Mouse (Mus musculus): ENCODE measurements around the gene Il6st. TPM values are rescaled to one million over a fixed set of nuclear protein-coding genes. Genes with fewer than 3 reads are reported as not detected.

Gene Il6st
- total and polyA plus RNA-seq, 2 experiments from 2014 or later, result 20.2 to 37.4 TPM

GRCm38 (mm10) chr13:112492285-112492678 is 28.4 kb downstream of the Il6st start:
- 85% methylated on average over 1 of the region's 1 CpGs for WGBS

GRCm38 (mm10) chr13:112494590-112494989 is 30.7 kb downstream of the Il6st start:
- H3K4me3 ChIP-seq (ENCODE audit: low read length), result no peak overlapping the region
- no peaks in the 10 kb centered on the region for H3K27me3 ChIP-seq (ENCODE audit: insufficient read depth, low read length)
- no peak overlapping the region for H3K4me2 ChIP-seq (ENCODE audit: low read depth, low read length)
- H3K4me1 ChIP-seq (ENCODE audit: insufficient read depth, low read length), result no peaks in the 10 kb centered on the region
- no peak overlapping the region for H3K27ac ChIP-seq
- WGBS, result 96% methylated on average over 12 of the region's 12 CpGs
- no peak for DNase-seq (ENCODE audit: low spot score)
- peaks cover 39% of the 10 kb centered on the region for H3K36me3 ChIP-seq (ENCODE audit: insufficient read depth, low read length)
- H3K9me3 ChIP-seq (ENCODE audit: low read length), result no peaks in the 10 kb centered on the region
- H3K9ac ChIP-seq (replicated peaks; ENCODE audit: low read length), result no peak overlapping the region
- no peak for ATAC-seq
- no peak for TF ChIP-seq CTCF (IDR thresholded peaks at IDR 0.05; ENCODE audit: low read depth)

More at GRCm38 (mm10) chr13:112492285-112492678, 28.4 kb downstream of the Il6st start:
- Histone ChIP-seq H3K27me3 (ENCODE audit: insufficient read depth, low read length) (no peaks in the 10 kb centered on the region), H3K36me3 (ENCODE audit: insufficient read depth, low read length) (peaks cover 21% of the 10 kb centered on the region; the same call in 1 of the 2 replicates), H3K4me2 (ENCODE audit: low read depth, low read length) (no peak overlapping the region), H3K4me1 (ENCODE audit: insufficient read depth, low read length) (no peaks in the 10 kb centered on the region), H3K9ac (replicated peaks; ENCODE audit: low read length) (no peak overlapping the region), H3K4me3 (ENCODE audit: low read length) (no peak overlapping the region), H3K9me3 (ENCODE audit: low read length) (no peaks in the 10 kb centered on the region), H3K27ac (no peak overlapping the region)
- DNase-seq (ENCODE audit: low spot score) (no peak), ATAC-seq (no peak)
- no peak for TF ChIP-seq CTCF (IDR thresholded peaks at IDR 0.05; ENCODE audit: low read depth)

GRCm38 (mm10) chr13:112500027-112500426 is 36.2 kb downstream of the Il6st start:
- Histone ChIP-seq H3K4me1 (ENCODE audit: insufficient read depth, low read length) (no peaks in the 10 kb centered on the region), H3K27ac (no peak overlapping the region), H3K36me3 (ENCODE audit: insufficient read depth, low read length) (peaks cover 64% of the 10 kb centered on the region), H3K27me3 (ENCODE audit: insufficient read depth, low read length) (no peaks in the 10 kb centered on the region), H3K9me3 (ENCODE audit: low read length) (no peaks in the 10 kb centered on the region), H3K4me2 (ENCODE audit: low read depth, low read length) (no peak overlapping the region), H3K9ac (replicated peaks; ENCODE audit: low read length) (no peak overlapping the region), H3K4me3 (ENCODE audit: low read length) (no peak overlapping the region)
- WGBS, result 96% methylated on average over 4 of the region's 4 CpGs
- DNase-seq (ENCODE audit: low spot score) (no peak), ATAC-seq (no peak)
- TF ChIP-seq CTCF (IDR thresholded peaks at IDR 0.05; ENCODE audit: low read depth), result no peak

- no peak overlapping the region for H3K9ac ChIP-seq (replicated peaks; ENCODE audit: low read length)
- no peaks in the 10 kb centered on the region for H3K9me3 ChIP-seq (ENCODE audit: low read length)
- no peak overlapping the region for H3K4me3 ChIP-seq (ENCODE audit: low read length)
- peaks cover 64% of the 10 kb centered on the region for H3K36me3 ChIP-seq (ENCODE audit: insufficient read depth, low read length)
- no peaks in the 10 kb centered on the region for H3K27me3 ChIP-seq (ENCODE audit: insufficient read depth, low read length)
- TF ChIP-seq CTCF (IDR thresholded peaks at IDR 0.05; ENCODE audit: low read depth), result no peak
- ATAC-seq (no peak), DNase-seq (ENCODE audit: low spot score) (no peak)
- no peak overlapping the region for H3K27ac ChIP-seq
- no peaks in the 10 kb centered on the region for H3K4me1 ChIP-seq (ENCODE audit: insufficient read depth, low read length)
- H3K4me2 ChIP-seq (ENCODE audit: low read depth, low read length), result no peak overlapping the region
- 91% methylated on average over 9 of the region's 9 CpGs for WGBS
Observed at GRCm38 (mm10) chr13:112500466-112500865, 36.6 kb downstream of the Il6st start.

- no peak overlapping the region for H3K4me3 ChIP-seq (ENCODE audit: low read length)
- H3K4me1 ChIP-seq (ENCODE audit: insufficient read depth, low read length), result no peaks in the 10 kb centered on the region
- no peak overlapping the region for H3K9ac ChIP-seq (replicated peaks; ENCODE audit: low read length)
- TF ChIP-seq CTCF (IDR thresholded peaks at IDR 0.05; ENCODE audit: low read depth), result no peak
- peaks cover 56% of the 10 kb centered on the region for H3K36me3 ChIP-seq (ENCODE audit: insufficient read depth, low read length)
- DNase-seq (ENCODE audit: low spot score) (no peak), ATAC-seq (no peak)
- H3K4me2 ChIP-seq (ENCODE audit: low read depth, low read length), result no peak overlapping the region
- no peaks in the 10 kb centered on the region for H3K9me3 ChIP-seq (ENCODE audit: low read length)
- H3K27me3 ChIP-seq (ENCODE audit: insufficient read depth, low read length), result no peaks in the 10 kb centered on the region
- 98% methylated on average over 13 of the region's 13 CpGs for WGBS
- no peak overlapping the region for H3K27ac ChIP-seq
Observed at GRCm38 (mm10) chr13:112503846-112504245, 40.0 kb downstream of the Il6st start.

GRCm38 (mm10) chr13:112505436-112505835 is 41.6 kb downstream of the Il6st start:
- Histone ChIP-seq H3K27me3 (ENCODE audit: insufficient read depth, low read length) (no peaks in the 10 kb centered on the region), H3K4me1 (ENCODE audit: insufficient read depth, low read length) (no peaks in the 10 kb centered on the region), H3K4me3 (ENCODE audit: low read length) (no peak overlapping the region), H3K4me2 (ENCODE audit: low read depth, low read length) (no peak overlapping the region), H3K27ac (no peak overlapping the region), H3K9ac (replicated peaks; ENCODE audit: low read length) (no peak overlapping the region), H3K9me3 (ENCODE audit: low read length) (no peaks in the 10 kb centered on the region), H3K36me3 (ENCODE audit: insufficient read depth, low read length) (peaks cover 44% of the 10 kb centered on the region)
- no peak for DNase-seq (ENCODE audit: low spot score)
- WGBS, result 95% methylated on average over 6 of the region's 6 CpGs
- TF ChIP-seq CTCF (IDR thresholded peaks at IDR 0.05; ENCODE audit: low read depth), result no peak
- no peak for ATAC-seq

GRCm38 (mm10) chr13:112506766-112507165 is 42.9 kb downstream of the Il6st start:
- DNase-seq (ENCODE audit: low spot score), result peak; percentile 18
- H3K4me2 ChIP-seq (ENCODE audit: low read depth, low read length), result no peak overlapping the region
- no peak overlapping the region for H3K27ac ChIP-seq
- H3K9me3 ChIP-seq (ENCODE audit: low read length), result no peaks in the 10 kb centered on the region
- WGBS, result 73% methylated on average over 13 of the region's 13 CpGs
- H3K27me3 ChIP-seq (ENCODE audit: insufficient read depth, low read length), result no peaks in the 10 kb centered on the region
- no peak overlapping the region for H3K4me3 ChIP-seq (ENCODE audit: low read length)
- no peak for ATAC-seq
- H3K9ac ChIP-seq (replicated peaks; ENCODE audit: low read length), result no peak overlapping the region
- TF ChIP-seq CTCF (IDR thresholded peaks at IDR 0.05; ENCODE audit: low read depth), result no peak
- H3K36me3 ChIP-seq (ENCODE audit: insufficient read depth, low read length), result peaks cover 32% of the 10 kb centered on the region
- no peaks in the 10 kb centered on the region for H3K4me1 ChIP-seq (ENCODE audit: insufficient read depth, low read length)
